Mouse (Mus musculus): ENCODE measurements around the gene Cat. TPM values are rescaled to one million over a fixed set of nuclear protein-coding genes. Genes with fewer than 3 reads are reported as not detected.

Cat gene
- total RNA-seq, 2 experiments from 2014 or later: 36.0 to 125 TPM

GRCm38 (mm10) chr2:103478326-103478725 is 6.6 kb downstream of the Cat start:
- ATAC-seq (replicated peaks; ENCODE audit: poor library complexity): no peak

GRCm38 (mm10) chr2:103477456-103477855 is 7.5 kb downstream of the Cat start:
- ATAC-seq (replicated peaks; ENCODE audit: poor library complexity): no peak

- ATAC-seq (replicated peaks; ENCODE audit: poor library complexity): no peak
These were observed 8.3 kb downstream of the Cat start for GRCm38 (mm10) chr2:103476657-103477056.

GRCm38 (mm10) chr2:103476180-103476579 is 8.8 kb downstream of the Cat start:
- ATAC-seq (replicated peaks; ENCODE audit: poor library complexity): no peak

DNA sequence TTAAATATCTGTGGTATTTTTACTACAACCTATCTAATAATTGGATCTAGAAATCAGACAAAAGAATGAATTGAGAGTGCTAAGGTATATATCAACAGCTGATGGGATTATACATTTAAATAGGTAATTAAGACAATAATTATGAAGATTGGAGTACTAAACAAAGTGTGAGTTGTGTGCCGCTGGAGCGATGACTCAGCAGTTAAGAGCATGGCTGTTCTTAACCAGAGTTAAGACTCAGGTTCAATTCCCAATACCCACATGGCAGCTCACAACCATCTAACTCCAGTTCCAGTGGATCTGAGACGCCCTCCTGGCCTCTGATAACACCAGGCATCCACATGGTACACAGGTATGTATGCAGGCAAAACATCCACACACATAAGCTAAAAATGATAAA is 11.6 kb downstream of the Cat start:
- ATAC-seq (replicated peaks; ENCODE audit: poor library complexity): no peak

GRCm38 (mm10) chr2:103466984-103467588 is 17.9 kb downstream of the Cat start:
- no peak for ATAC-seq (replicated peaks; ENCODE audit: poor library complexity)

DNA sequence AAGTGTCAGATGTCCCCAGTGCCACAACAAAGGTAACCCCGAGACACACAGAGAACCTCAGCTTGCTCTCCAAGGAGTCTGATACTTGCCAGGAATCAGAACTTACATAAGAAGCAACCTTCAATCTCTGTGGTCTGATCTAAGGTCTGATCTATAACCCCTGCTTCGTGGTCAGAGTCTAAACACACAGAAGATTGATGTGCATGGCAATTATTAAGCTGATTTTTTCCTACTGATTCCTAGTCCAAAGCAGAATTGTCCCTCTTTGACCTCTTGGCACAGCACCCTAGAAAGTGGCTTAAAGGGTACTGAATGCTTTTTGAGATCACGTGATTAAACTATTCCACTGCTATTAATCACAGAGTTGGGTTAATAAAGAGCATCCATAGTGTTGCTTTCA is 18.7 kb downstream of the Cat start:
- no peak for ATAC-seq (replicated peaks; ENCODE audit: poor library complexity)

DNA sequence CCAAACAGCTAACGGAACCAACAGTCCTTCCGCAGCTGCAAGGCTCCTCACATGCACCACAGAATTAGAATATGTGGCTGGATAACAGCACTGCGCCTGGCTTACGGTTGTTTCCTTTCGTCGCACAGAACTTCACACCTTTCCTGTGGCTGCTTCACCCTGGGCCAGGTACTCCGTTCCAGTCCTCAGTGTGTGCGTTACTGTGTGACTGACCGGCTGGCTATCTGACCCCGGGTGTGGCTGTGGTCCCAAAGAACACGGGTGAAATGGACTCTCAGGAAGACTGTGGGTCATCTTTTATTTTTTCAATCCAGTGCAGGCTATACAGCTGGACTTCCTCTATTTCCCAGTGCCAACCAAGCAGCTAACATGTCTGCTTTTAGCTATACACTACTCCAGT is 19.5 kb downstream of the Cat start:
- no peak for ATAC-seq (replicated peaks; ENCODE audit: poor library complexity)

GRCm38 (mm10) chr2:103464524-103464923 is 20.4 kb downstream of the Cat start:
- no peak for ATAC-seq (replicated peaks; ENCODE audit: poor library complexity)

DNA sequence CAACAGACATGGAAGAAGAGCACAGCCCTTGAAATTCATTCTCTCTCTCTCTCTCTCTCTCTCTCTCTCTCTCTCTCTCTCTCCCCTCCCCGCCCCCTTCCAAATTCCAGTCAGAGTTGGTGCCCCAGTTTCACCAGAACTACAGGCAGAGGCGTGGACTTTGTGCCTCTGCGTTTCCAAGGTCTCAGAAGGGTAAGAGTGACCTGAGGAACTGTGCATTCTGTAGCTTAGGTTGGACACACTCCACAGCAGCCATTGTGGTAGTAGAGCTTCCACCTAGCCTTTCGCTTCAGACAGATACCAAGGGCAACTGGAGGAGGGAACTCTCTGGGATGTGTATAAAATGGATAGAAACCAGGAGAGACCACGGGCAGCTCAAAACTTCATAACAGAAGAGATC is 22.2 kb downstream of the Cat start:
- no peak for ATAC-seq (replicated peaks; ENCODE audit: poor library complexity)

DNA sequence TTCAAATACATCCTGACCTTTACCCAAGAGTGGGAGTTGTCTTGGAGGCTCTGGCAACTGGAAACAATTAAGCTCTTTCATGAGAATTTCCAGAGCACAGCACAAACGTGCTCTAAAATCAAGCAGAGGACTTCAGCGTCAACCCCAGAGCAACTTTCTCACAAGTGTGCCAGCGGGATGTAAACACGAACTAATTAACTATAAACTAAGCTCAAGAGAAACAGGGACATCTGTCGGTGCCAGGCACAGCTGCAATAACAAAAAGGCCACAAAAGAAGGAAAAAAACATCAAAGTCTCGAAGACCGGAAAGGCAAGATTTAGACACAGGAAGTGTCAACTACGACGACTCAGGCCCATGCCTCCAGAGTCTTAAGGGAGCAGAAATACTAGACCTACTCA is 23.2 kb downstream of the Cat start:
- no peak for ATAC-seq (replicated peaks; ENCODE audit: poor library complexity)

DNA sequence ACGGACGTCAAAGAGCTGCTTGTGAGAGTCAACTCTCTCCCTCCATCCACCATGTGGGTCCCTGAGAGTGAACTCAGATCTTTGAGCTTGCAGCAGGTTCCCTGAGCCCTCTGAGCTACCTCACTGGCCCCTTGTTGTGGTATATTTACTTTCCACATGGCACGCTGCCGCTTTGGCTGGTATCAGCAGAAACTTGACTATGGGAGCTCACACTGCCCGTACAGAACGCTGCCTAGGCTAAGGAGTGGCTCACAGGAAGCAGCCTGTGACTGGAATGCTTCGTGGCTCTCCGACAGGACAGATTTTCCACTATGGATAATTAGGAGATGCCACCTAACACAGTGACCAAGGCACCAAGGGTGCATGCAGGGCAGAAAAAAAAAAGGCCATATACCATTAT is 23.8 kb downstream of the Cat start:
- ATAC-seq (replicated peaks; ENCODE audit: poor library complexity): no peak

GRCm38 (mm10) chr2:103459069-103459468 is 25.9 kb downstream of the Cat start:
- peak; percentile 74 for ATAC-seq (replicated peaks; ENCODE audit: poor library complexity)

DNA sequence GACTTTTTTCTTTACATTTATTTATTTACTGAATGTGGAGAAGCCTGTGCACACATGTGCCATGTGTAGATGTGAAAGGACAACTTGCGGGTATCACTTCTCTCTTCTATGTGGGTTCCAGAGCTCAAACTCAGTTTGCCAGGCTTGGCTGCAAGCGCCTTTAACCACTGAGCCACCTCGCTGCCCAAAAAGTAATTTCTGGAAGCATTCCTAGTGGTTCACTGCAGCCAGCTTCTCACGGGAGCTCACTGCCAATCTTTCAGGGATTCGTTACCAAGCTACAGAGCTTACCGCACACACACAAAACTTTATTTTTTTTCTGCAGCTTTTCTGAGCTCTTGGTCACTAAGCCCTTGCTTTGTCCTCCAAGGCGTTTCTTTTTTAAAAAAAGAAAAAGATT is 27.3 kb downstream of the Cat start:
- ATAC-seq (replicated peaks; ENCODE audit: poor library complexity): no peak

DNA sequence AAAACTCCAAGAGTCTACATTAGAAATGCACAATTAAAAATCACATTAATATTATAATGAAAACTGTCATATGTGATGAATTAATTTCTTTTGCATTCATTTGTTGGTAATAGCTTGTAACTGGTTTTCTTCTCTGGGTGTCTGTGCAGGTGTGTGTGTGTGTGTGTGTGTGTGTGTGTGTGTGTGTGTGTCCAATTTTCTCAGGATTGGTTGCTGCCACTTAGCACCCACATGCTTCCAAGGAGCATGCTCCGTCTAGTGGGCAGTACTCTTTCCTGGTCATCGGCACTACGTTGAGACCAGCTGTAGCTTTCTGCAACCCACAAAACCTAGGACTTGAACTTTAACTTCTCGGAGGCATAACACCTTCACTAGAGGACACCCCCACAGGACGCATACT is 27.9 kb downstream of the Cat start:
- no peak for ATAC-seq (replicated peaks; ENCODE audit: poor library complexity)

DNA sequence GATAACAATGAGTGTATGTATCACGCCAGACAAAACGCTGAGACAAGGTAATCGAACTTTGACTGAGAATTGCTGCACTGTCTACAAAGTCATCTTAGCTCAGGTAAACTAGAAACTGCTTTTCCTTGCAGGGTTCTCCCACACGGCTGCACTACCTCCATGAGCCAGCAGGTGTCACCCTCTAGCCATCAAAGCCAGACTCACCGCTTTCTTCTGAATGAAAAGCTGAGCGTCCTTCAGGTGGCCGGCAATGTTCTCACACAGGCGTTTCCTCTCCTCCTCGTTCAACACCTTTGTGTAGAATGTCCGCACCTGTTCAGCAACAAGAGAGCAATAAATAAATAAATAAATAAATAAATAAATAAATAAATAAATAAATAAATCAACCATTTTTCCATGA is 28.3 kb downstream of the Cat start:
- ATAC-seq (replicated peaks; ENCODE audit: poor library complexity): peak; percentile 95

GRCm38 (mm10) chr2:103455748-103456147 is 29.2 kb downstream of the Cat start:
- no peak for ATAC-seq (replicated peaks; ENCODE audit: poor library complexity)

DNA sequence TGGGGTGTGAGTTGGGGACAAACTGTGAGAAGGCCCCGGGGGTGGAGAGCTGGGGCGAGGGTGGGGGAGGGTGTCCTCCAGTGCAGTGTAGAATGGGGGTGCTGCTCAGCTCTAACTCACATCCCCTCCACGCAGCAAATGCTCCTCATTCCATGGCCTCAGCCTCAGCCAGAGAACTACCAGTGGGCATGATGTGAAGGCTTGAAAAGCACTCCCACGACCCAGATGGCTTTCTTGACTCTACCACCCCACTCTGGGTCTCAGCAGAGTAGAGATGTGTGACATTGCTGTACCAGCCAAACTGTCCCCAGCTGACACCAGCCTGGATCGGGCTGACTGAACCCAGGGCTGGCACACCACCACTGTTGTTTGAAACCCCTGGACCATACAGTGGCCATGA is 32.4 kb downstream of the Cat start:
- ATAC-seq (replicated peaks; ENCODE audit: poor library complexity): no peak

GRCm38 (mm10) chr2:103450267-103450666 is 34.7 kb downstream of the Cat start:
- ATAC-seq (replicated peaks; ENCODE audit: poor library complexity): no peak

DNA sequence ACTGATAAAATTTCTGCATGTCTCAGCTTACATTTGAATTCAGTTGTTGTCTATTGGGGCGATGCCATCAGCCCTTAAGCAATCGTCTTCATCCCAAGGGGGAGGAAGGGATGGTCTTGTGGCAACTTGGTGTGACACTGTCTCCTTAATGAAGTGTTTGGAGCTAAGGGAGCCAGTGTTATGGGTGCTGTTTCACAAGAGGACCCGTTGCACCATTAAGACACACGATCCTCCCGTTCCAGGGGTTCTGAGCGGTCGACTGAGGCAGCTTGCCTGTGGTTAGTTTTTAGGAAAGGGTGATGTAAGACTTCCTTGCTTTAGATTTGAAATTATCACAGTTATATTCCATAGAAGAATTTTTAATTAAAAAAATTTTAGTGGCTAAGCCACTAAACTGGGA is 35.1 kb downstream of the Cat start:
- ATAC-seq (replicated peaks; ENCODE audit: poor library complexity): peak; percentile 90

- no peak for ATAC-seq (replicated peaks; ENCODE audit: poor library complexity)
These were observed 35.9 kb downstream of the Cat start for GRCm38 (mm10) chr2:103448947-103449560.

DNA sequence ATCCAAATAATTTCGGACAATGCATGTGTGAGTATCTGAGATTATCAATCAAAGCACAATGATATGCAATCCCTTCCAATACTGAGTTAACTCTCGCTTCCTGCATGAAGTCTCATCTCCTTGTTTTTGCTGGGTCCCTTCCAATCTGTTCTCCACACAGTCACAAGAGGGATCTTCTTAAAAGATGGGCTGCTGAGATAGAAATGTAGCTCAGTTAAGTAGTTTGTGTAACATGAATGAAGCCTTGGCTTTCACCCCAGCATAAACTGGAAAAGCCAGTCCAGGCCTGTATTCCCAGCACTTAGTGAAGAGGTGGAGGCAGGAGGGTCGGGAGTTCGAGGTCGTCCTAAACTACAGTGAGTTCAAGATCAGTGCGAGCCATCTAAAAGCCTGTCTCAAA is 38.6 kb downstream of the Cat start:
- no peak for ATAC-seq (replicated peaks; ENCODE audit: poor library complexity)

DNA sequence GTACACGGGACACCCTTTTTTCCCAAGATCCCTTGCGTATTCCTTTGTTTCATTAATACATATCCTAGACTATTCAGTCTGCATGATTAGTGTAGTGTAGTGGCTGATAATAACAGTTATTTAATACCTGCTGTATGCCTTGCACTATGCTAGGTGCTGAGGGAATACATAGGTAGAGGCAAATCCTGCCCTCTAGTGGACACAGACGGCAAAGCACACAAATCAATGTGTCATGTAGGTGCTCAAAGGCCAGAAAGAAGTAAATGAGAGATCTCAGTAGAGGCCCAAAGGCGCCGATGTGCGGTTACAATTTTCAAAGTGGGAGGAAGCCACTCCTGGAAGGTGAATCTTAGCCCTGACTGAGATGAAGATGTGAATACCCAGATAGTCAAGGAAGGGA is 39.2 kb downstream of the Cat start:
- peak; percentile 81 for ATAC-seq (replicated peaks; ENCODE audit: poor library complexity)
